Mouse (Mus musculus) cerebellum, postnatal 4 days (tissue): ENCODE measurements around the gene Spred1.

Source experiments
- DNase-seq, 2 experiments: peaks; one replicate each; pipeline ENCODE4 v3.0.0; 2022; ENCODE audit warnings: low spot score in 2 of 2, mixed read lengths in 1 of 2

Spred1 gene

DNA sequence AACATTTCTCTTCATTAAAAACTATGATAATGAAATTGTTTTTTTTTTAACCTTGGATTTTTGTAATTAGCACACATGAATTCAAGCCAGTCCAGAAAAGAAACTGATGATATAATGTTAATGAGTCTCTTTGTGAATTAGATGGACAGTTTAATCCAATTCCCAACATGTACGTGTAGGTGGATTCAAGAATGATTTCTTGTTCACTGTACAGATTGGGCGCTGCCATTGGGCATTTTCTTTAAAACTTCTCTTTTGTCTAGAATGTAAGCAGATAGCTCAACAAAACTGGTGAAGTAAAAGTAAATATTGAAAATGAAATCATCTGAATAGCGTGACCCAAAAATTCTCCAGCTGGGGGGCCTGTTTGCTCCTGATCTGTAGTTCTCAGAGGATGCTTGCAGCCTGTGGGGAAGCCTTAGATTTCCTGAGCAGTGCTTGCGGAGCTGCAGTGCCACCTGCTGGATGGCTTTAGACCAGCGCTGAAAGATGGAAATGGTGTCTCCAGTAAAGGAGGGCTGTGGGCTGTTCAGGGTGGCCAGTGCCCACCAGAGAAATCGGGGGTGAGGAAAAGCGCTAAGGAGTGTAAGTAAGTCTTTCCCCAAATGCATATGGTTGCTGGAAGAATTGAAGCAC lies 59.2 kb downstream of the Spred1 start:
- DNase-seq: peak; percentile 74 to 84

DNA sequence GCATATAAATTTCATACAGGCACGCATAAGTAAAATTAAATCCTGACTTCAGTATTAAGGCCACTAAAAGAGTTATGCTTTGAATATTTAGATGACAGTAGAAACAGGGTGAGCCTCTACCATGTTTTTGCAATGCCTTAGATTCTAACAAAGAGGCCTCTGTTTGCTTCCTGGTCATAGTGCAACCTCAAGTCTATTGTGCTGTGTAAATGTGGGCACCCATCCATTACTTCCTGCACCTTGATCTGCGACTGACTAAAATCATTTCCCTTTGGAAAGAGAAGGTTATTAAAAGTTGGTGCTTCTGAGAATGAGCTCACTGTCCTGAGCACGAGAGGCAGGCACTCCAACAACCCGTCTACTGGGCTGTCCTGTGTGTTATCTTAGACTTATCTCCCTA lies 64.4 kb downstream of the Spred1 start:
- DNase-seq: no peak

GRCm38 (mm10) chr2:117190915-117191314 lies 69.7 kb downstream of the Spred1 start:
- DNase-seq: no peak

GRCm38 (mm10) chr2:117194309-117194708 lies 73.1 kb downstream of the Spred1 start:
- DNase-seq: no peak

- DNase-seq: no peak
These were observed 74.0 kb downstream of the Spred1 start for GRCm38 (mm10) chr2:117195151-117195550.

DNA sequence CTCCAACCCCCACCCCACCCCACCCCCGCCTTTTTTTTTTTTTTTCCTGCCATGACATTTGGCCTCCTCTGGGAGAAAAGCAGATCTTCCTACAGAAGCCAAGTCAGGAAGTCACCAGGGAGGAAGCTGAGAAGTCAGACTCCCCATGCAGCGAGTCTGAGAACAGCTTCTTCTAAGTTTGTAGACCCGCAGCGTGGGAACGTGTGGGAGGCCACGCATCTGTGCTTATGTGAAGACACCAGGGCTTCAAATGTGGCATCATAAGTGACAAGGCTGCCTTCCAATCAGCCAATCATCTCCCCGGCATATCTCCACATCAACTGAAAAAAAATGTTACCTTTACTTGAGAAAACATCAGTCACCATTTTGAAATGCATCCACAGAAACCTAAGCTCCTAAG lies 74.4 kb downstream of the Spred1 start:
- DNase-seq: no peak

DNA sequence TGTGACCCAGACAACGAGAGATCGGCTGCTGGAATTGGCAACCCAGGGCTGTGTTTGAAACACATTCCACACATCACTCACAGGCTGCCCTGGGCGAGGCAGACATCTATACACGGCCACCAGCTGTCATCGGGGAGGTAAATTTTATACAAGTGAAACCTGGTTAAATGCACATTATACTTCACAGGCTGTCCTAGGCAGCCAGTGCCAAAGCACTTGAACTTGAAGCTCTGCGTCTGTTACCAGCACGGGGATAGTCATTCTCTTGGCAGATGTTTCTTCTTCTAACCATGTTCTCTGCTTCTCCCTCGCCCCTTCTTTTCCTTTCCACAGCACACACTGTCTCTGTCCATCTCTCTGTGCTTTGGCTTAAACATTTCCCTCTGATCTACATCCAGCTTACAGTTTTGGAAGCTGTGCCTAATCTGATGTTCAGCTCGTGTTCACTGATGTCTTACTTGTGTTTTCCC lies 79.7 kb downstream of the Spred1 start:
- DNase-seq: no peak

DNA sequence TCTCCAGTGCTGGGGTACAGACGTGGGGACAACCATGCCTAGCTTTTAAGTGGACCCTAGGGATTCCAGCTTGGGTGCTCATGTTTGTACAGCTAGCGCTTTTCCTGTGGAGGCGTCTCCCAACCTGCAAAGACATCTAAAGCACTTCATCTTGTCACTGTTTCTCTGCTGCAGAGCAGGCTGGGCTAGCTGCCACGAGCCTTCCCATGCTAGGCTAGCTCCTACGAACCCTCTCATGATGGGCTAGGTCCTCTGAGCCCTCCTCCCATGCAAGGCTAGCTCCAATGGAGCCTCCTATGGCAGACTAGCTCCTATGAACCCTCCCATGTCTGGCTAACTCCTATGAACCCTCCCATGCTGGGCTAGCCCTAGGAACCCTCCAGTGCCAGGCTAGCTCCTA lies 82.2 kb downstream of the Spred1 start:
- no peak for DNase-seq

DNA sequence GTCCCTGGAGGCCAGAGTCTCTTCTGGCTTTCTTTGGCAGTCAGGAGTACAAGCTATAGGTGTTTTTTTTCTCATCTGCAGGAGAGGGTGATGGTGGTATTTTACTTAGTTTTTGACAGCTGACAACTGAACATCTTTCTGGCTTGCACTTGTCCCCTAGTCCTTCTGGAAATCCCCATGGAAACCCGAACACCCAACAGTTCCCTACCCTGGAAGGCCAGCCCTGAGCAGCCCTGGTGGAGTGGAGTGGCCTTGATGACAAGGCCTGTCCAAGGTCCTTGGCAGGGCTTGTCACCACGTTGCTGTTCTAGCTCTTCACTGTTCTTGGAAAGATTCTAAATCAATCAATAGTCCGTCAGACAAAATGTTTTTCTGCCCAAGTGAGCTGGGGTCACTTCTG lies 83.4 kb downstream of the Spred1 start:
- DNase-seq: no peak

- no peak for DNase-seq
These were observed 83.9 kb downstream of the Spred1 start for GRCm38 (mm10) chr2:117205066-117205465.

DNA sequence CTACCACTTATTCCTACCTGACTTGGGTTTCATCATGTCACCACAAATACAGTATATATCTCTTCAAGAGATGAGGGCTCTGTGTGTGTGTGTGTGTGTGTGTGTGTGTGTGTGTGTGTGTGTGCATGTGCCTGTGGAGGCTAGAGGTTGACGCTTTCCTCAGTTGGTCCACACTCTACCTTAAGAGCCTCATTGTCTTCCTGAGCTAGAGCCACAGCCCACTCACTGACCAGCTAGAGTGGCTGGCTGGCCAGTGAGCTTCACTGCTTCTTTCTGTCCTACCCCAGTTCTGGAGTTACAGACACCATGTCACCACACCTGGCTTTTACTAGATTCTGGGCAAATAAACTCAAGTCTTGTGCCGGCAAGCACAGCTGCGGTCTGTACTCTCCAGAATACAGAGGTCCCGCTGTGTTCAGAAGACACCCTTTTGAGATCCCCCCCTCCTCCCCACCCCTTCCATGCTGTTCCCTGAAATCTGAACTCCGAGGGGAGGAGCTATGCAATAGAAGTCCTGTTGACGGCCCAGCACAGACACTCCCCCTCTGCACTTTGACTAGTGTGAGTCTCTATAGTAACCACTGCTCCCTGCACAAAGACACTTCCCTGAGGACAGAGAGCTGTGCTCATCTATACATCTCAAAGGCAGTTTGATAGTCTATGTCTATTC lies 89.4 kb downstream of the Spred1 start:
- no peak for DNase-seq

- DNase-seq: no peak
These were observed 95.0 kb downstream of the Spred1 start for GRCm38 (mm10) chr2:117216152-117216551.

- no peak for DNase-seq
These were observed 96.6 kb downstream of the Spred1 start for GRCm38 (mm10) chr2:117217695-117218216.

DNA sequence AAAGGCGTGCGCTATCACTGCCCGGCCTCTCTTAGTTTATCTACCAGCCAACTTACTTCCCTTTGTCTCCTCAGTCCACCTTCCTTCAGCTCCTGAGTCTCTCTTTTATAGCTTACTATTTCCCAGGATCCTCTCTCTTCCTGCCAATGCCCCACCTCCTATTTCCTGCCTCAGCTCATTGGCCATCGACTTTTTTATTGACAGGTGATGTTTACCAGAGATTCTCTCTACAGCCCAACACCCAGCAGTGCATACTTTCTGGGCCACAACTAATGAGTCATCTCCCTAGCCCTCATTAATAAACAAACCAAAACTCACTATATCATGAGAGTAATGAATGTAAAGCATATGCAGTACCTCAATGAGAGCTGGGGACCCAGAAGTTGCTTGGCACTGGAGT lies 98.4 kb downstream of the Spred1 start:
- DNase-seq: no peak

DNA sequence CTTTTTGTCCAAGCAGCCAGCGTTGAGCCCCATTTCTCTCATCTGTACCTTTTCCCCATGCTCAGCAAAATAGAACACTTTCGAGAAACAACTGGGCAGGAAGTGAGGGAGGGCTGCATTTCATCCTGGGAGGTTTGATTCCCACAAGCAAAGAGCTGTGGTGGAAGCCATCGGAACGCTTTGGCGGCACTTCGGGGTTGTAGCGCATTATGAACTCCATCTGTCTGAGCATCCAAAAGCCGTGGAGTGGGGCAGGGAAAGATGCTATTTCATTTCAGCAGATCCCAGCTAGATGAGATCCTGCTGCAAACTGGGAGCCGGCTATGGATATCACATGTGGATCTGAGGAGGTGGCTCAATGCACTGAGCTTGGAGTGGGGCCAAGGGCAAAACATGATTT lies 101.5 kb downstream of the Spred1 start:
- DNase-seq: no peak

- DNase-seq: no peak
These were observed 107.5 kb downstream of the Spred1 start for GRCm38 (mm10) chr2:117228601-117229125.

GRCm38 (mm10) chr2:117230261-117230660 lies 109.1 kb downstream of the Spred1 start:
- DNase-seq: no peak

- DNase-seq: peak; percentile 83 to 89
These were observed 110.1 kb downstream of the Spred1 start for GRCm38 (mm10) chr2:117231257-117231656.
